ENCODE assay signal across 9 mouse cellular contexts in genomic region chr7:79710130-79710607, GRCm38 (mm10). TPM values are rescaled to one million over a fixed set of nuclear protein-coding genes. Genes with fewer than 3 reads are reported as not detected.
DNase-seq lines count a peak whose midpoint lies in the region; ATAC-seq lines count a peak whose summit lies in the region.
"Had no signal": no experiment of that assay in that cellular context is flagged by ENCODE, and none has a peak within 500 bp of the region (broad histone marks: within the 10 kb centered on the region; RNA-seq: fewer than 3 reads in every experiment).

No protein-coding gene starts in this region.

- H3K36me3 ChIP-seq in heart, embryonic 11.5 days (ENCODE audit: control insufficient read depth, insufficient read depth, low read length), result no peaks in the 10 kb centered on the region
- peaks cover 53% of the 10 kb centered on the region for H3K36me3 ChIP-seq in embryonic facial prominence, embryonic 14.5 days (ENCODE audit: control insufficient read depth, insufficient read depth, low read length)
- no peaks in the 10 kb centered on the region for H3K36me3 ChIP-seq in hindbrain, embryonic 15.5 days
- H3K36me3 ChIP-seq in liver, embryonic 11.5 days (ENCODE audit: control insufficient read depth, insufficient read depth, low read length), result no peaks in the 10 kb centered on the region

- peak overlapping the region; percentile 1 for H3K9ac ChIP-seq in heart, embryonic 11.5 days (ENCODE audit: low read depth, low read length)
- peak overlapping the region; percentile 64 for H3K9ac ChIP-seq in embryonic facial prominence, embryonic 14.5 days (ENCODE audit: low read depth, low read length)
- H3K9ac ChIP-seq in hindbrain, embryonic 15.5 days, result peak overlapping the region; percentile 33
- H3K9ac ChIP-seq in liver, embryonic 11.5 days (ENCODE audit: low read depth, low read length), result peak overlapping the region; percentile 31; the same call in 1 of the 2 replicates

- peaks cover 10% of the 10 kb centered on the region for H3K4me1 ChIP-seq in heart, embryonic 11.5 days (ENCODE audit: control insufficient read depth, insufficient read depth, low read length)
- H3K4me1 ChIP-seq in embryonic facial prominence, embryonic 14.5 days (ENCODE audit: control insufficient read depth, insufficient read depth, low read length), result peaks cover 9% of the 10 kb centered on the region
- H3K4me1 ChIP-seq in hindbrain, embryonic 15.5 days (replicated peaks), result peaks cover 22% of the 10 kb centered on the region
- peaks cover 4% of the 10 kb centered on the region; the same call in 1 of the 2 replicates for H3K4me1 ChIP-seq in liver, embryonic 11.5 days (replicated peaks; ENCODE audit: control insufficient read depth, insufficient read depth, low read length)

- H3K27ac ChIP-seq in heart, embryonic 11.5 days (ENCODE audit: low read depth, low read length), result no peak overlapping the region
- H3K27ac ChIP-seq in embryonic facial prominence, embryonic 14.5 days (replicated peaks; ENCODE audit: low read depth, low read length), result no peak overlapping the region
- H3K27ac ChIP-seq in hindbrain, embryonic 15.5 days (replicated peaks), result peak overlapping the region; percentile 43
- no peak overlapping the region for H3K27ac ChIP-seq in liver, embryonic 11.5 days (ENCODE audit: low read depth, low read length)

- peaks cover 32% of the 10 kb centered on the region for H3K27me3 ChIP-seq in heart, embryonic 11.5 days (ENCODE audit: control insufficient read depth, insufficient read depth, low read length)
- H3K27me3 ChIP-seq in embryonic facial prominence, embryonic 14.5 days (replicated peaks; ENCODE audit: control insufficient read depth, insufficient read depth, low read length), result peaks cover 5% of the 10 kb centered on the region
- 0 out of 2 replicates have a peak, but pooled peaks cover 4% of the 10 kb centered on the region for H3K27me3 ChIP-seq in hindbrain, embryonic 15.5 days
- H3K27me3 ChIP-seq in liver, embryonic 11.5 days (replicated peaks; ENCODE audit: control insufficient read depth, insufficient read depth, low read length), result peaks cover 29% of the 10 kb centered on the region

- 1% methylated on average over 54 of the region's 55 CpGs for WGBS in heart, embryonic 11.5 days (ENCODE audit: insufficient replicate concordance)
- WGBS in embryonic facial prominence, embryonic 14.5 days, result 3% methylated on average over 34 of the region's 55 CpGs
- WGBS in hindbrain, embryonic 15.5 days, result 2% methylated on average over 55 of the region's 55 CpGs
- 4% methylated on average over 55 of the region's 55 CpGs for WGBS in liver, embryonic 11.5 days

- no peaks in the 10 kb centered on the region for H3K9me3 ChIP-seq in heart, embryonic 11.5 days (replicated peaks; ENCODE audit: control insufficient read depth, low read length)
- no peaks in the 10 kb centered on the region for H3K9me3 ChIP-seq in embryonic facial prominence, embryonic 14.5 days (ENCODE audit: control insufficient read depth, low read length)
- H3K9me3 ChIP-seq in hindbrain, embryonic 15.5 days, result no peaks in the 10 kb centered on the region
- no peaks in the 10 kb centered on the region for H3K9me3 ChIP-seq in liver, embryonic 11.5 days (ENCODE audit: control insufficient read depth, low read length)

- peak overlapping the region; percentile 49 for H3K4me3 ChIP-seq in heart, embryonic 11.5 days (ENCODE audit: low read depth, low read length)
- peak overlapping the region; percentile 40 for H3K4me3 ChIP-seq in embryonic facial prominence, embryonic 14.5 days (ENCODE audit: low read depth, low read length)
- H3K4me3 ChIP-seq in hindbrain, embryonic 15.5 days, result peak overlapping the region; percentile 46
- peak overlapping the region; percentile 46 for H3K4me3 ChIP-seq in liver, embryonic 11.5 days (ENCODE audit: low read depth, low read length)

- no peak for DNase-seq in heart, adult 9 months (ENCODE audit: low spot score in 2 of 2)
- DNase-seq in brain, adult 2 months (ENCODE audit: low read depth, low spot score), result peak; percentile 91
- DNase-seq in embryonic facial prominence, embryonic 14.5 days (ENCODE audit: low spot score), result peak; percentile 62
- DNase-seq in liver, embryonic 11.5 days (ENCODE audit: low spot score), result peak; percentile 55
- DNase-seq in right cerebral cortex, adult 2 months (ENCODE audit: low spot score in 2 of 2), result peak; percentile 31 to 53
- DNase-seq in B cell, adult 2 months, result no peak

- no peak for ATAC-seq in heart, embryonic 11.5 days (replicated peaks; ENCODE audit: insufficient number of reproducible peaks, low FRiP score, low TSS enrichment)
- ATAC-seq in embryonic facial prominence, embryonic 14.5 days (ENCODE audit: low read depth), result peak; percentile 88
- ATAC-seq in hindbrain, embryonic 15.5 days (ENCODE audit: low FRiP score, low read depth), result peak; percentile 91
- peak; percentile 49; the same call in 1 of the 2 replicates for ATAC-seq in liver, embryonic 11.5 days (replicated peaks; ENCODE audit: low FRiP score)

- peak overlapping the region; percentile 66 for H3K4me2 ChIP-seq in heart, embryonic 11.5 days
- H3K4me2 ChIP-seq in embryonic facial prominence, embryonic 14.5 days (ENCODE audit: low read depth, low read length), result peak overlapping the region; percentile 72
- H3K4me2 ChIP-seq in hindbrain, embryonic 15.5 days, result peak overlapping the region; percentile 56
- H3K4me2 ChIP-seq in liver, embryonic 11.5 days, result peak overlapping the region; percentile 74

RNA-seq across cellular contexts. Expression of gene Kif7, which starts 5.4 kb away (rescaled TPM):
- 1.9 and 2.3 TPM in 2 replicates for polyA plus RNA-seq in heart, embryonic 11.5 days (2014; fragmentation: Nextera tagmentation; extraction: Ambion mirVana)
- polyA plus RNA-seq in embryonic facial prominence, embryonic 14.5 days (2014; fragmentation: Nextera tagmentation; extraction: Ambion mirVana), result 5.3 and 6.2 TPM in 2 replicates
- 2.1 TPM in 2 replicates for polyA plus RNA-seq in hindbrain, embryonic 15.5 days (2015; fragmentation: Nextera tagmentation; extraction: Ambion mirVana)
- 2.3 and 3.0 TPM in 2 replicates for polyA plus RNA-seq in liver, embryonic 11.5 days (2014; fragmentation: Nextera tagmentation; extraction: Ambion mirVana)

RNA-seq across cellular contexts. Expression of gene Plin1, which starts 22.5 kb away (rescaled TPM):
- not detected in 2 replicates for polyA plus RNA-seq in heart, embryonic 11.5 days (2014; fragmentation: Nextera tagmentation; extraction: Ambion mirVana)
- polyA plus RNA-seq in embryonic facial prominence, embryonic 14.5 days (2014; fragmentation: Nextera tagmentation; extraction: Ambion mirVana), result 0.50 and 1.7 TPM in 2 replicates
- 0.60 and 1.3 TPM in 2 replicates for polyA plus RNA-seq in hindbrain, embryonic 15.5 days (2015; fragmentation: Nextera tagmentation; extraction: Ambion mirVana)
- polyA plus RNA-seq in liver, embryonic 11.5 days (2014; fragmentation: Nextera tagmentation; extraction: Ambion mirVana), result not detected in 2 replicates
- polyA plus RNA-seq: G1E had no signal

RNA-seq across cellular contexts. Expression of gene Pex11a, which starts 32.8 kb away (rescaled TPM):
- 7.0 and 7.6 TPM in 2 replicates for polyA plus RNA-seq in heart, embryonic 11.5 days (2014; fragmentation: Nextera tagmentation; extraction: Ambion mirVana)
- polyA plus RNA-seq in embryonic facial prominence, embryonic 14.5 days (2014; fragmentation: Nextera tagmentation; extraction: Ambion mirVana), result 9.2 and 9.4 TPM in 2 replicates
- polyA plus RNA-seq in hindbrain, embryonic 15.5 days (2015; fragmentation: Nextera tagmentation; extraction: Ambion mirVana), result 12.6 and 13.1 TPM in 2 replicates
- 2.3 and 2.9 TPM in 2 replicates for polyA plus RNA-seq in liver, embryonic 11.5 days (2014; fragmentation: Nextera tagmentation; extraction: Ambion mirVana)

RNA-seq across cellular contexts. Expression of gene Wdr93, which starts 32.8 kb away (rescaled TPM):
- polyA plus RNA-seq in heart, embryonic 11.5 days (2014; fragmentation: Nextera tagmentation; extraction: Ambion mirVana), result 6.2 and 6.6 TPM in 2 replicates
- polyA plus RNA-seq in embryonic facial prominence, embryonic 14.5 days (2014; fragmentation: Nextera tagmentation; extraction: Ambion mirVana), result 0.17 and 1.3 TPM in 2 replicates
- polyA plus RNA-seq in hindbrain, embryonic 15.5 days (2015; fragmentation: Nextera tagmentation; extraction: Ambion mirVana), result 0.35 and 0.69 TPM in 2 replicates
- 0.21 TPM in 1 of 2 replicates, not detected in the other for polyA plus RNA-seq in liver, embryonic 11.5 days (2014; fragmentation: Nextera tagmentation; extraction: Ambion mirVana)

RNA-seq across cellular contexts. Expression of gene Ticrr, which starts 50.2 kb away (rescaled TPM):
- 7.1 and 9.8 TPM in 2 replicates for polyA plus RNA-seq in heart, embryonic 11.5 days (2014; fragmentation: Nextera tagmentation; extraction: Ambion mirVana)
- 7.4 and 7.7 TPM in 2 replicates for polyA plus RNA-seq in embryonic facial prominence, embryonic 14.5 days (2014; fragmentation: Nextera tagmentation; extraction: Ambion mirVana)
- polyA plus RNA-seq in hindbrain, embryonic 15.5 days (2015; fragmentation: Nextera tagmentation; extraction: Ambion mirVana), result 2.5 and 3.1 TPM in 2 replicates
- 16.2 and 17.2 TPM in 2 replicates for polyA plus RNA-seq in liver, embryonic 11.5 days (2014; fragmentation: Nextera tagmentation; extraction: Ambion mirVana)

Comparison
In these comparisons a context has a peak if more than half of its experiments do, and no peak if none do; other contexts are left out.
1. H3K9ac ChIP-seq: peak in every context shown above with its lines; median percentile 64 in embryonic facial prominence, embryonic 14.5 days; 33 in hindbrain, embryonic 15.5 days; 31 in liver, embryonic 11.5 days; 1 in heart, embryonic 11.5 days.
2. DNase-seq: peak in brain, adult 2 months (single experiment), embryonic facial prominence, embryonic 14.5 days (single experiment), liver, embryonic 11.5 days (single experiment) and right cerebral cortex, adult 2 months (2 of 2); none in heart, adult 9 months (0 of 2) and B cell, adult 2 months (0 of 2).
3. Peak in every context shown above with its lines, with median percentiles within 50 percentile points of each other: H3K4me2 ChIP-seq and H3K4me3 ChIP-seq.